Mouse (Mus musculus): Measurements from ENCODE around the gene Cers5. TPM values are rescaled to one million over a fixed set of nuclear protein-coding genes. Genes with fewer than 3 reads are reported as not detected.
A peak's percentile ranks its signal among the peaks of the same experiment; 100 is the strongest.
"Not testable (repeated sequence)": the region's sequence is repeated elsewhere in the genome, so short reads cannot be mapped to it uniquely, and the experiment has no call there.

The Cers5 gene
- total RNA-seq, 1 experiment from 2014 or later = 61.7 TPM

DNA sequence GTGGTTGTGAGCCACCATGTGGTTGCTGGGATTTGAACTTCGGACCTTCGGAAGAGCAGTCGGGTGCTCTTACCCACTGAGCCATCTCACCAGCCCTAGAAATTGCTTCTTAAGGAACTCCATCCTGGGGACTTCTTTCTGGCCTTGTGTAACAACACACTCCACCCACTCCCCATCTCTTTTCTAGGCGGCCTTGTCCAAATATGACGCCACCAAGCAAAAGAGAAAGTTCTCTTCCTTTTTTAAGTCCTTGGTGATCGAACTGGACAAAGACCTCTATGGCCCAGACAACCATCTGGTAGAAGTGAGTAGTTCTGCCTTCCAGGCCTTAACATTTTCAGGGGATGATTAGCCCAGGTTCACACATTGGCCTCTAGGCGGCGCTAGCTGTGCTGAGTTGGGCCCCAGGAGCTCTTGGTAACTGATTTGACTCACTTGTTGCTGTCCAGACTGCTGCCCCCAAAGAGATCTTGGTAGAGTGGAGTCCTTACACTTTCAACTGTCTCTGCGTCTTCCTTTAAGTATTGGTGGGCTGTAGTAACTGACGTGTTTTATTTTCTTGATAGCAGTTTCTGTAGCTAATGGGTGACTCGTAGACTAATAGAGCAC lies 67.1 kb downstream of the Cers5 start, which contains the start of gene Gm17349:
Gene Gm17349, minus strand, starts transcription at position 51 of the 609 bp plus-strand sequence.
- DNase-seq = peak; percentile 77

DNA sequence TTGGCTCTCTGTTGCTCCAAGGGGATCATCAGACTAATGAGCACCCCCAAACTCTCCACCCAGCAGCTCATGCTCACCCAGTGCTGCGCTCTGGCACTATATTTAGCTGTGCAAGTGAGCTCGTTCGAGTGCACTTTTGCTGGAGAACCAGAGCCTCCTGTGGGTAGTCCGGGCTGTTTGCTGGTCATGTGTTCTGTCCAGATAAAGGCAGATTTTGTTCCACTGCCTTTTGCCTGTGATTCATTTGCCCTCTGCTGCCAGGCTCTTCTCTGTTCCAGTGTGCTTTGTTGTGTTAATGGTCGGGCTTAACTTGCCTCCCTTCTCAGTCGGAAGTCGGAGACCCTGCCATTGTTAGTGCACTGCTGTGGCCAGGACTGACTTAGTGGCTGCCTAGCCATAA lies 67.8 kb downstream of the Cers5 start:
- DNase-seq = no peak

- DNase-seq = peak; percentile 67
Measured at GRCm38 (mm10) chr15:99704041-99704681, 68.5 kb downstream of the Cers5 start.

DNA sequence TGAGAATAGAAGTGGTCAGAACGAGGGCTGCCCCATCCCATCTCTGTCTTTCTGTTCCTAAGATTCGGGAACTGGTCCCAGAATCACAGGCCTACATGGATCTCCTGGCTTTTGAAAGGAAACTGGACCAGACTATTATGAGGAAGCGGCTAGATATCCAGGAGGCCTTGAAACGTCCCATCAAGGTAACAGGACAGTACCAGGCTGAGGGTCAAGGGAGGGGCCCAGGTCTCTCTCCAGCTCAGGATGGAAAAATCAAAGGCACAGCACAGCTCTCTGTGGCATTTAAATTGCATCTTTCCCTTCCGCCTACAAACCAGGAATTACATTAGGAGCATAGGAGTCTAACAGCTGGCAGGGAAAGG lies 69.0 kb downstream of the Cers5 start:
- no peak for DNase-seq

DNA sequence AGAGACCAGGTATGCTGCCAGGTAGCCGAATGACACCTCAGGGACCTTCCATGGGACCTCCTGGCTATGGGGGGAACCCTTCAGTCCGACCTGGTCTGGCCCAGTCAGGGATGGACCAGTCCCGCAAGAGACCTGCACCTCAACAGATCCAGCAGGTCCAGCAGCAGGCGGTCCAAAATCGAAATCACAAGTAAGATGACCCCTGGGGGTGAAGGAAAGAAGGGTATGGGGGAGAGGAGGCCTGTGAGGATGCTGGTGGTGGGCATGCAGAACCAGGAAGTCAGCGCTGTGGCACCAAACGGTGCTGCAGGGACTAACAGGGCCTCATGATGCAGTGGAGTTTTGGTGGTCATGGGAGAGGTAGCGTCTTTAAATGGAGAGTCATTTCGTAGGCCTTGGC lies 69.6 kb downstream of the Cers5 start:
- no peak for DNase-seq

- peak; percentile 95 for DNase-seq
Measured at GRCm38 (mm10) chr15:99701999-99702900, 70.4 kb downstream of the Cers5 start, which contains the start of gene Smarcd1. Gene Smarcd1 (plus strand): TSS chr15:99702129.

- not testable (repeated sequence) for DNase-seq
Measured at GRCm38 (mm10) chr15:99701640-99701998, 71.1 kb downstream of the Cers5 start.

DNA sequence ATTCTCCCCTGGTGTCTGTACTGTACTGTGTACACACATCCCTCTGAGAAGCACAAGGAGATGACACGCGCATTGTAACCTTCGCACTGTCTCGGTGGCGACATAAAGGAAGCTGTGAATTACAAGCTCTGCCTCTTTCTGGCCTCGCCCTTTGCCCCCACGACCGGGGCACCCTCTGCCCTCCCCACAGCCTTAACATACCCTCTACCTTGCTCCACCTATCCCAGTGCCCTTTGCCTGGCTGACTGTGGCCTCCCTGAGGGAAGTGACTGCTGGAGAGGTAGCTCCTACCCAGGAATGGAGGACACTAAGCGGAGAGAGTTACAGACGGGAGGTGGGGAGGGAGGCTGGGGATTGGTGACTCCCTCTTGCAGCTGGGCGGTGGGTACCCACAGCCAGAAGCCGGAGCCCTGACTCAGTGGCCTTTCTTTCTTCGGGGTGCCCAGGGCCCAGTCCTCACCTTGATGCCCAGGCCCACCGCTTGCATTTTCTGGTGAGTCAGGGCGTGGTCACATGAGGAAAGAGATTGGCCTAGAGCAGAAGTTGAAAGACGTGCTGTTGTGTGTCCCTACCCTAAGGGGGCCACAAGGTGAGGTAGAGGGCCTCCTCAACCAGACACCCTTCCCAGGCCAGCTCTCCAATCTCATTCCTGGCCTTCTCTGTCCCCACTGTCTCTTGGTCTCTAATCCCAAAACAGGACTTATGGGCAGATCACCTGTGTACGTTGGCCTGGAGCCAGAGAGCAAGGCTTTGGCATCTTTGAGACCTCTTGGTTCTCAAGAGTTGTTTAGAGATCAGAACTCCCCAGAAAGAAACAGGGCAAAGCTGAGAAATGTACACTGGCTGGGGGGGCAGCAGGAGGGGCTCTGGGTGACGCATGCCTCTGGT lies 72.2 kb downstream of the Cers5 start:
- no peak for DNase-seq

DNA sequence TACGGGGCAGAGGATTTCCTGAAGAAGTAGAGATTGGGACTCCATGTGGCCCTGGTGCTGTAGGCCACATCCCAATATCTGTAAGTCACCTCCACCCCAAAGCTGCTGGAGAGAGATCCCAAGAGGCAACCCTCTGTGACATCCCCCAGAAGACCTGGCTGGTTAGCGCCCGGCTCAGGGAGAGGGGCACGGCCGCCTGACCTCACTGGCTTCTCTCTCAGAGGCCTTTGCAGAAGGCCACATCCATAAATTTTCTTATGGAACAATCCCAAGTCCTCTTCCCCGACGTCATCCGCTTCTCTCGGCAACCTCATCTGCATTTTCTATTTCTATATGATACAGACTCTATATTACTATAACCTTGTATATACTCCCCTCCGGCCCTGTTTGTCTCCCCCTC lies 73.0 kb downstream of the Cers5 start:
- DNase-seq = no peak

DNA sequence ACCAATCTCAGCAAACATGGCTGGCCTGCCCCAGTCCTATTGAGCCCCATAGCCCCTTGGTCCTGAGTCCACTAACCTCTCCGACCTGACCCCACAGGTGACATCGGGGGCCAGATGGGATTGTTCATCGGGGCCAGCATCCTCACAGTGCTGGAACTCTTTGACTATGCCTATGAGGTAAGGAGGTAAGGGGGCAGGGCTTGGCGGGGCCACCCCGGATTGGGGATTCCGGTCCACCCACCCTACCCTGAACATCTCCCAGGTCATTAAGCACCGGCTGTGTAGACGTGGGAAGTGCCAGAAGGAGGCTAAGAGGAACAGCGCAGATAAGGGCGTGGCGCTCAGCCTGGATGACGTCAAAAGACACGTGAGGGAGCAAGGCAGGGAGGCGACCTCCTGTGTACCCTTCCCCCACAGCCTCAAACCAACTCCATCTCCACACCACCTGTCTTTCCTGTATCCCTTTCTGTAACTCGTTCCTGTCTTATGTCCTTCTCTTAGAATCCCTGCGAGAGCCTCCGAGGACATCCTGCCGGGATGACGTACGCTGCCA lies 74.1 kb downstream of the Cers5 start:
- DNase-seq = no peak

DNA sequence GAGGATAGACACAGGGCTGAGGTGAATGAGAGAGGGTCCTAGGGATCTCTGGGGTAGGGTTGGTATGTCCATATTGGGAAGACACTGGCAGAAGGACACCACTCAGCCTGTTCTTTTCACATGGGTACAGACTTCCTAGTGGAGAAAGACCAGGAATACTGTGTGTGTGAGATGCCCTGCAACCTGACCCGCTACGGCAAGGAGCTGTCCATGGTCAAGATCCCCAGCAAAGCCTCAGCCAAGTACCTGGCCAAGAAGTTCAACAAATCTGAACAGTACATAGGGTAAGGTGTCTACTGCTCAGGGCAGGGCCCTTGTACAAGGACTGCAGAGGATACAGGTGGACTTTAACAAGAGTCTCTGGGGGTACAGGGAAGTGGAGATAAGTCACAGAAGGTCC lies 75.4 kb downstream of the Cers5 start:
- no peak for DNase-seq

DNA sequence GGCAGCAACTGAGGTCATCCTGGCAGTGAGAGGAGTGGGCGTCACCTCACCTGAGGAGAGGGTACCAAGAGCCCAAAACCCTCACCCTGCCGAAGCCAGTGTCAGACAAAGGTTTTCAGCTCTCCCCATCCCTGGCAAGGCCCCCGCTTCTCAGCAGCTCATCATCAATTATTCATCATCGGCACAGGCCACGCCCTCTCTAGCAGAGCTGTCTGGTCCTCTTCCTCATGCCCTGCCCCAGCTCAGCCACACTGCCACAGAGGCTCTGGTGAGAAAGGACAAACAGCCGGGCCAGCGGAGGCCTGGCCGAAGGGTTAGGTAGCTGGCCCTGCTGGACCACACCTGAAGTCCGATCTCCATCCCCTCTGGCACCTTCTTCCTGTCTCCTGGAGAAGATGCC lies 80.7 kb downstream of the Cers5 start:
- DNase-seq = no peak

- DNase-seq = no peak
Measured at GRCm38 (mm10) chr15:99690924-99691323, 81.8 kb downstream of the Cers5 start.

- peak; percentile 48 for DNase-seq
Measured at GRCm38 (mm10) chr15:99688712-99689111, 84.0 kb downstream of the Cers5 start.

Other genes starting within 250 kb of the Cers5 start
- 24.3 TPM in 2 replicates for gene Faim2, start 244.7 kb downstream of the Cers5 start, total RNA-seq (2021)
- 0.82 TPM in 1 of 2 replicates, not detected in the other for gene Aqp2, start 193.8 kb downstream of the Cers5 start, total RNA-seq (2021)
- 1.9 and 3.3 TPM in 2 replicates for gene Aqp5, start 182.1 kb downstream of the Cers5 start, total RNA-seq (2021)
- gene Aqp6, start 171.5 kb downstream of the Cers5 start, total RNA-seq (2021) = not detected in 2 replicates
- gene Racgap1, start 121.2 kb downstream of the Cers5 start, total RNA-seq (2021) = 13.4 and 13.6 TPM in 2 replicates
- gene Asic1, start 102.5 kb downstream of the Cers5 start, total RNA-seq (2021) = 0.33 and 0.49 TPM in 2 replicates
- gene Smarcd1, start 70.8 kb downstream of the Cers5 start, total RNA-seq (2021) = 51.9 and 63.6 TPM in 2 replicates
- gene Gm17349, start 67.4 kb downstream of the Cers5 start, total RNA-seq (2021) = 30.4 and 43.7 TPM in 2 replicates
- 639 and 861 TPM in 2 replicates for gene Gpd1, start 55.4 kb downstream of the Cers5 start, total RNA-seq (2021)
- gene Cox14, start 47.3 kb downstream of the Cers5 start, total RNA-seq (2021) = 217 and 256 TPM in 2 replicates
- gene Lima1, start 102.6 kb upstream of the Cers5 start, total RNA-seq (2021) = 40.3 and 42.4 TPM in 2 replicates
- 0.10 and 0.12 TPM in 2 replicates for gene Fam186a, start 194.2 kb upstream of the Cers5 start, total RNA-seq (2021)
- gene Larp4, start 197.2 kb upstream of the Cers5 start, total RNA-seq (2021) = 70.2 and 73.5 TPM in 2 replicates

Measured in adrenal gland, postnatal 25 days (tissue).